Mouse (Mus musculus): Measurements from ENCODE around the gene Thbs3.

DNA sequence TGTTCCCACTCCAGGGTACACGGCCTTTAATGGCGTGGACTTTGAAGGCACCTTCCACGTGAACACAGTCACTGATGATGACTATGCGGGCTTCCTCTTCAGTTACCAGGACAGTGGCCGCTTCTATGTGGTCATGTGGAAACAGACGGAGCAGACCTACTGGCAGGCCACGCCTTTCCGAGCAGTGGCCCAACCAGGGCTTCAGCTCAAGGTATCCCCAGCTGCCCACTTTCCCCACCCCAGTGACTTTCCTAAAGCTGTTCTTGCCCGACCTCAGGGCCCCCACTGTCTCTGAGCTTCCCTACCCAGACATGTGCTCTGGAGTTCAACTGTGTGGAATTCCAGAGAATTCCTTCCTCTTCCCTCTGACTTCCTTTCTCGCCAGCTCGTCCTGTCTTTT is 9.8 kb downstream of the Thbs3 start:
- TF ChIP-seq CTCF (conservative IDR thresholded peaks at IDR 0.05; ENCODE audit: insufficient read depth, insufficient read length, low read depth, low read length): no peak
- TF ChIP-seq POLR2A (IDR thresholded peaks at IDR 0.05; ENCODE audit: low read depth, low read length): no peak

All from kidney, adult 2 months (tissue).